Mouse (Mus musculus) liver, embryonic 15.5 days (tissue): ENCODE measurements around the gene Gata3. TPM values are rescaled to one million over a fixed set of nuclear protein-coding genes. Genes with fewer than 3 reads are reported as not detected.
A peak's percentile ranks its signal among the peaks of the same experiment; 100 is the strongest.

Experiments
- ATAC-seq: fragments of 200-750 bp; cut with Nextera tagmentation; 2 replicates; pipeline ENCODE4 v1.8.0; 2017; ENCODE audit warnings: moderate number of reproducible peaks, mild to moderate bottlenecking, moderate library complexity; ENCODE audit not compliant: insufficient read depth
- H3K27ac ChIP-seq: fragments of 300-500 bp; sonication (generic); replicated peaks from 2 replicates; pipeline ENCODE4 v1.5.1; 2015; ENCODE audit warnings: mild to moderate bottlenecking, inconsistent platforms
- H3K27me3 ChIP-seq: fragments of 300-500 bp; sonication (generic); 2 replicates; pipeline ENCODE4 v1.6.1; 2015; ENCODE audit warnings: mild to moderate bottlenecking, inconsistent platforms
- H3K36me3 ChIP-seq: fragments of 300-500 bp; sonication (generic); replicated peaks from 2 replicates; pipeline ENCODE4 v1.6.1; 2015; ENCODE audit warnings: moderate library complexity, mild to moderate bottlenecking, inconsistent platforms
- H3K4me1 ChIP-seq: fragments of 300-500 bp; sonication (generic); replicated peaks from 2 replicates; pipeline ENCODE4 v1.6.1; 2015; ENCODE audit warnings: inconsistent platforms
- H3K4me2 ChIP-seq: fragments of 300-500 bp; sonication (generic); 2 replicates; pipeline ENCODE4 v1.6.1; 2015; ENCODE audit warnings: moderate library complexity, mild to moderate bottlenecking, inconsistent platforms
- H3K4me3 ChIP-seq: fragments of 300-500 bp; sonication (generic); replicated peaks from 2 replicates; pipeline ENCODE4 v1.5.1; 2015; ENCODE audit warnings: mild to moderate bottlenecking, inconsistent platforms
- H3K9ac ChIP-seq: fragments of 300-500 bp; sonication (generic); 2 replicates; pipeline ENCODE4 v1.6.1; 2015; ENCODE audit warnings: moderate library complexity, mild to moderate bottlenecking, inconsistent platforms
- H3K9me3 ChIP-seq: fragments of 300-500 bp; sonication (generic); replicated peaks from 2 replicates; pipeline ENCODE4 v1.6.1; 2016; ENCODE audit warnings: inconsistent platforms
- WGBS: fragments of 180-500 bp; shearing (Covaris S2); methylation state at CpG from one replicate; pipeline ENCODE4 v1.1.7; 2015; ENCODE audit warnings: mixed read lengths; ENCODE audit not compliant: insufficient replicate concordance; 5-methylcytosine and 5-hydroxymethylcytosine counted together
- polyA plus RNA-seq: library from polyadenylated mRNA; unstranded; fragments of >200 nt; fragmentation: Nextera tagmentation; extraction: Ambion mirVana; gene quantifications from 2 replicates; pipeline ENCODE4 v1.2.1, GENCODE M21; 2015

Gene Gata3
- polyA plus RNA-seq, 1 experiment from 2014 or later, result 1.1 TPM

- H3K36me3 ChIP-seq, result no peaks in the 10 kb centered on the region
- H3K9ac ChIP-seq, result no peak overlapping the region
- ATAC-seq, result no peak
- 2% methylated on average over 22 of the region's 22 CpGs for WGBS
- no peak overlapping the region for H3K27ac ChIP-seq
- peaks cover 89% of the 10 kb centered on the region for H3K27me3 ChIP-seq
- H3K4me3 ChIP-seq, result no peak overlapping the region
- no peak overlapping the region for H3K4me2 ChIP-seq
- no peaks in the 10 kb centered on the region for H3K9me3 ChIP-seq
- peaks cover 3% of the 10 kb centered on the region; the same call in 1 of the 2 replicates for H3K4me1 ChIP-seq
These were observed 6.4 kb upstream of the Gata3 start for GRCm38 (mm10) chr2:9896097-9896770.

GRCm38 (mm10) chr2:9894836-9895593 lies 5.2 kb upstream of the Gata3 start:
- Histone ChIP-seq H3K4me1 (peaks cover 3% of the 10 kb centered on the region), H3K27me3 (peaks cover 97% of the 10 kb centered on the region), H3K36me3 (no peaks in the 10 kb centered on the region), H3K9ac (no peak overlapping the region), H3K9me3 (no peaks in the 10 kb centered on the region), H3K27ac (no peak overlapping the region), H3K4me2 (no peak overlapping the region), H3K4me3 (no peak overlapping the region)
- no peak for ATAC-seq
- WGBS, result 4% methylated on average over 19 of the region's 19 CpGs

GRCm38 (mm10) chr2:9893272-9893953 lies 3.6 kb upstream of the Gata3 start:
- no peaks in the 10 kb centered on the region for H3K36me3 ChIP-seq
- WGBS, result 10% methylated on average over 6 of the region's 6 CpGs
- peaks cover 97% of the 10 kb centered on the region for H3K27me3 ChIP-seq
- no peak overlapping the region for H3K4me2 ChIP-seq
- no peak overlapping the region for H3K9ac ChIP-seq
- peaks cover 17% of the 10 kb centered on the region for H3K4me1 ChIP-seq
- no peak for ATAC-seq
- H3K9me3 ChIP-seq, result no peaks in the 10 kb centered on the region
- no peak overlapping the region for H3K4me3 ChIP-seq
- H3K27ac ChIP-seq, result no peak overlapping the region

GRCm38 (mm10) chr2:9892541-9892940 lies 2.7 kb upstream of the Gata3 start:
- H3K27me3 ChIP-seq, result peaks cover 97% of the 10 kb centered on the region
- H3K4me2 ChIP-seq, result no peak overlapping the region
- peaks cover 17% of the 10 kb centered on the region for H3K4me1 ChIP-seq
- no peaks in the 10 kb centered on the region for H3K9me3 ChIP-seq
- no peak overlapping the region for H3K9ac ChIP-seq
- ATAC-seq, result no peak
- H3K27ac ChIP-seq, result no peak overlapping the region
- H3K4me3 ChIP-seq, result no peak overlapping the region
- WGBS, result 5% methylated on average over 7 of the region's 7 CpGs
- H3K36me3 ChIP-seq, result no peaks in the 10 kb centered on the region

GRCm38 (mm10) chr2:9890906-9891305 lies 1.1 kb upstream of the Gata3 start:
- H3K4me3 ChIP-seq, result no peak overlapping the region
- H3K9ac ChIP-seq, result no peak overlapping the region
- H3K36me3 ChIP-seq, result no peaks in the 10 kb centered on the region
- peaks cover 17% of the 10 kb centered on the region for H3K4me1 ChIP-seq
- peaks cover 97% of the 10 kb centered on the region for H3K27me3 ChIP-seq
- ATAC-seq, result no peak
- 12% methylated on average over 5 of the region's 5 CpGs for WGBS
- no peaks in the 10 kb centered on the region for H3K9me3 ChIP-seq
- H3K27ac ChIP-seq, result no peak overlapping the region
- no peak overlapping the region for H3K4me2 ChIP-seq

- no peaks in the 10 kb centered on the region for H3K36me3 ChIP-seq
- peaks cover 14% of the 10 kb centered on the region; the same call in 1 of the 2 replicates for H3K4me1 ChIP-seq
- H3K9me3 ChIP-seq, result no peaks in the 10 kb centered on the region
- no peak overlapping the region for H3K9ac ChIP-seq
- peak overlapping the region; percentile 62 for H3K4me2 ChIP-seq
- 5% methylated on average over 8 of the region's 8 CpGs for WGBS
- peaks cover 97% of the 10 kb centered on the region for H3K27me3 ChIP-seq
- H3K4me3 ChIP-seq, result no peak overlapping the region
- H3K27ac ChIP-seq, result no peak overlapping the region
- ATAC-seq, result no peak
These were observed 417 bp upstream of the Gata3 start for GRCm38 (mm10) chr2:9890251-9890650.

GRCm38 (mm10) chr2:9888913-9889650 lies 752 bp downstream of the Gata3 start, which contains the start of gene 9230102O04Rik:
TSS of gene 9230102O04Rik (minus strand) at chr2:9889540.
- Histone ChIP-seq H3K4me1 (peaks cover 14% of the 10 kb centered on the region; the same call in 1 of the 2 replicates), H3K4me2 (peak within 1 kb of the TSS; percentile 62), H3K9me3 (no peaks in the 10 kb centered on the region), H3K27ac (no peak within 1 kb of the TSS), H3K27me3 (peaks cover 97% of the 10 kb centered on the region), H3K9ac (no peak within 1 kb of the TSS), H3K4me3 (peak within 1 kb of the TSS; percentile 33), H3K36me3 (no peaks in the 10 kb centered on the region)
- under 1% methylated on average over 30 of the region's 30 CpGs for WGBS
- ATAC-seq, result peak; percentile 63; the same call in 1 of the 2 replicates

- H3K4me1 ChIP-seq, result peaks cover 21% of the 10 kb centered on the region; the same call in 1 of the 2 replicates
- no peak for ATAC-seq
- no peak overlapping the region for H3K4me2 ChIP-seq
- H3K36me3 ChIP-seq, result no peaks in the 10 kb centered on the region
- H3K27ac ChIP-seq, result no peak overlapping the region
- no peak overlapping the region for H3K4me3 ChIP-seq
- H3K9me3 ChIP-seq, result no peaks in the 10 kb centered on the region
- no peak overlapping the region for H3K9ac ChIP-seq
- H3K27me3 ChIP-seq, result peaks cover 97% of the 10 kb centered on the region
- WGBS, result 2% methylated on average over 7 of the region's 7 CpGs
These were observed 2.2 kb downstream of the Gata3 start for GRCm38 (mm10) chr2:9887636-9888035.

GRCm38 (mm10) chr2:9886921-9887610 lies 2.8 kb downstream of the Gata3 start:
- ATAC-seq, result no peak
- no peak overlapping the region for H3K4me3 ChIP-seq
- no peak overlapping the region for H3K4me2 ChIP-seq
- H3K27me3 ChIP-seq, result peaks cover 97% of the 10 kb centered on the region
- peaks cover 21% of the 10 kb centered on the region; the same call in 1 of the 2 replicates for H3K4me1 ChIP-seq
- no peak overlapping the region for H3K27ac ChIP-seq
- no peaks in the 10 kb centered on the region for H3K36me3 ChIP-seq
- WGBS, result 12% methylated on average over 7 of the region's 7 CpGs
- H3K9me3 ChIP-seq, result no peaks in the 10 kb centered on the region
- H3K9ac ChIP-seq, result no peak overlapping the region

- Histone ChIP-seq H3K4me1 (peaks cover 24% of the 10 kb centered on the region; the same call in 1 of the 2 replicates), H3K9me3 (no peaks in the 10 kb centered on the region), H3K4me2 (no peak overlapping the region), H3K9ac (no peak overlapping the region), H3K27ac (no peak overlapping the region), H3K36me3 (no peaks in the 10 kb centered on the region), H3K4me3 (no peak overlapping the region), H3K27me3 (peaks cover 100% of the 10 kb centered on the region)
- no peak for ATAC-seq
- WGBS, result 38% methylated on average over 3 of the region's 3 CpGs
These were observed 3.8 kb downstream of the Gata3 start for GRCm38 (mm10) chr2:9886031-9886430.
